Mouse (Mus musculus): Measurements from ENCODE around the gene Swt1. TPM values are rescaled to one million over a fixed set of nuclear protein-coding genes. Genes with fewer than 3 reads are reported as not detected.

Gene Swt1
- polyA plus RNA-seq, 1 experiment: 10.9 TPM

DNA sequence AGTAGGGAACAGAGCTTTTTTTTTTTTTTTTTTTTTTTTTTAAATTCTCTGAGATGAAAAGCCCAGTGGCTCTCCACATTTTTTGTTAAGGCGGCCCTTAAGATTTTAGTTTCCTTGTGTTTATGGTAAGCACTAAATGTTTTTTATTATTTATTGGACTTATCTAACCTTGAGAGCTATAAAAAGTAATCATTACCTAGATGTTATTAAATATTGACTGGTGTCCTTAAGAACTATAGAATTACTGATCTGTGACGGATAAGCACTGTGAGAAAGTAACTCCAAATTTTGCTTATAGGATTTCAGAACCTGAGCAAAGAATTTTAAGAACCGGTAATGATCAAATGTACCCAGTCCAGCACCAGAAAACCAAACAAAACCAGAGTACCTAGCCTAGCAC, 95.4 kb downstream of the Swt1 start:
- H3K4me3 ChIP-seq (ENCODE audit: insufficient read depth, low read length): no peak overlapping the region
- TF ChIP-seq POLR2A (IDR thresholded peaks at IDR 0.05; ENCODE audit: extremely low read depth, insufficient read depth, low read length): no peak
- no peak for TF ChIP-seq CTCF (IDR thresholded peaks at IDR 0.05; ENCODE audit: extremely low read depth, insufficient read depth, low read length)
- no peaks in the 10 kb centered on the region for H3K4me1 ChIP-seq (ENCODE audit: control insufficient read depth, insufficient read depth, low read length)
- H3K27ac ChIP-seq (ENCODE audit: insufficient read depth, low read length): no peak overlapping the region

DNA sequence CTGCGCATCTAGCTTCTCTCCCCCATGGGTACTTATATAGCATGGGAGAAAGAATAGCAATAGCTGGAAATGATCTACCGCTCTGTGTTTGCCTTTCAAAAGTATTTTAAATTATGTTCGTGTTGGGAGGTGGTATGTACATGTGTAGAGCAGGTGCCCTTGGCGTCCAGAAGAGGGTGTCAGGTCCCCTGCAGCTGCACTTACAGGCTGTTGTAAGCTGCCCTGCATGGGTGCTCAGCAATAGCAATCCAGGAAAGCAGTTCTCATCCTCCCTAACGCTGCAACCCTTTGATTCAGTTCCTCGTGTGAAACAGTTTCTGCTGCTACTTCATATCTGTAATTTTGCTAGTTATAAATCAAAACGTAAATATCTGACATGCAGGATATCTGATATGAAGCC, 98.7 kb downstream of the Swt1 start:
- TF ChIP-seq CTCF (IDR thresholded peaks at IDR 0.05; ENCODE audit: extremely low read depth, insufficient read depth, low read length): no peak
- no peak overlapping the region for H3K27ac ChIP-seq (ENCODE audit: insufficient read depth, low read length)
- H3K4me1 ChIP-seq (ENCODE audit: control insufficient read depth, insufficient read depth, low read length): no peaks in the 10 kb centered on the region
- no peak overlapping the region for H3K4me3 ChIP-seq (ENCODE audit: insufficient read depth, low read length)

DNA sequence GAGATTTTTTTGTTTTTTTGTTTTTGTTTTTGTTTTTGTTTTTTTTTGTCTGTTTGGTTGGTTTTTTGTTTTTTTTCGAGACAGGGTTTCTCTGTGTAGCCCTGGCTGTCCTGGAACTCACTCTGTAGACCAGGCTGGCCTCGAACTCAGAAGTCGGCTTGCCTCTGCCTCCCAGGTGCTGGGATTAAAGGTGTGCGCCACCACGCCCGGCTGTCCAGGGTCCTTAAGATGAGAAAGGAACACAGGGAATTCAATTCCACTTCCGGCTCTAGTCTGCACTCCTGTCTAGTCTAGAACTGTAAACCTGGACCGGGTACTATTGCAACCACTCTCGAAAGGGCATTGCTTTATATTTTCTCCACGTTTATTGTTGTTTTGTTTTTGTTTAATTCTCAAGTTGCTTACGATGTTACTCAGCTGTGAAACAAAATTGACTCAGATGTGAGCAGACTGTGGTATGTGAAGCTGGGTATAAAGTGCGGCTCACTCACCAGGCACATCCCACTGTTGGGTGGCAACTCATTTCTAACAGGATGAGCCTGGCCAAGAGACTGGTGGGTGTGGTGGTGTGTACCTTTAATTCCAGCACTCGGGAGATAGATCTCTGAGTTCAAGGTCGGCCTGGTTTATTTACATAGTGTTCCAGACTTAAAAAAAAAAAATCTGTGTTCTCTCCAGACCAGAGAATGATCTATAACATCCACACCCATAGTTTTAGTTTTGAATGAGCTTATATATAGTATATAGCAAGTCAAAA, 99.7 kb downstream of the Swt1 start:
- H3K4me3 ChIP-seq (ENCODE audit: insufficient read depth, low read length): no peak overlapping the region

DNA sequence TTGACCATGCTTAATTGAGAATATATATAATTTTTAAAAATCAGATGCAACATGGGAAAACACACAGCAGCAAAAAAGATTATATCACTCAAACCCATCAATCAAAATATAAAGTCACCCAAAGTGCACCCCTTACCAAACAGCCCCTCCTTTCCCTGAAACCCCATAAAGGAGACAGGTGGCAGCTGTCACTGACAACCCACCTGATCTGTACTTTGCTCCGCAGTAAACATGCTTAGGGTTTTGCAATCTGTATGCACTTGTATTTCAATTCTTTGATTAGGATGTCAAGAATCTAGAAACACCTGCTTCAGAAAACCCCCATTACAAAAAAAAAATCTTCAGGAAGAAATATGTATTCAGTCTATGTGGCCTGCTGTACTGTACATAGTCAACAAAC, 102.9 kb downstream of the Swt1 start:
- TF ChIP-seq CTCF (IDR thresholded peaks at IDR 0.05; ENCODE audit: extremely low read depth, insufficient read depth, low read length) (no peak), POLR2A (IDR thresholded peaks at IDR 0.05; ENCODE audit: extremely low read depth, insufficient read depth, low read length) (no peak)
- no peaks in the 10 kb centered on the region for H3K4me1 ChIP-seq (ENCODE audit: control insufficient read depth, insufficient read depth, low read length)
- H3K4me3 ChIP-seq (ENCODE audit: insufficient read depth, low read length): no peak overlapping the region
- H3K27ac ChIP-seq (ENCODE audit: insufficient read depth, low read length): no peak overlapping the region

More for the DNA sequence above, 99.7 kb downstream of the Swt1 start:
- TF ChIP-seq CTCF (IDR thresholded peaks at IDR 0.05; ENCODE audit: extremely low read depth, insufficient read depth, low read length) (no peak), POLR2A (IDR thresholded peaks at IDR 0.05; ENCODE audit: extremely low read depth, insufficient read depth, low read length) (no peak)
- no peak overlapping the region for H3K27ac ChIP-seq (ENCODE audit: insufficient read depth, low read length)
- H3K4me1 ChIP-seq (ENCODE audit: control insufficient read depth, insufficient read depth, low read length): no peaks in the 10 kb centered on the region

DNA sequence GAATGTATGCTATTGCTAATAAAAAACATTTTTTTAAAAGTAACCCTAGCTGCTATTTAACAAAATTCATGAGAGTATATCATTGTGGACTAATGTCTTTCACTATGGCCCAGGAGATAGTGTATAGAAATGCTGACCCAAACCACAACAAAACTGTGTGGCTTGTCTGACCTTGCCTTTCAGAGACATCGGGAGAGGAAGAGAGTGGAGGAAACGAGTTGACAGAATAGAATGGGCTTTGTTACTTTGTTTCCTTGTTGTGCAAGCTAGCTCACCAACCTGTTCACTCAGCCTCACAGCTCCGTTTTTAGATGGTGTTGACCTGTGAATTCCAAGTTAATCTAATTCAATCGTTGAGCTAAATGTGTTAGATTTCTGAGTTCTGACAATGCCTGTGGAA, 107.8 kb downstream of the Swt1 start:
- TF ChIP-seq POLR2A (IDR thresholded peaks at IDR 0.05; ENCODE audit: extremely low read depth, insufficient read depth, low read length) (no peak), CTCF (IDR thresholded peaks at IDR 0.05; ENCODE audit: extremely low read depth, insufficient read depth, low read length) (no peak)

DNA sequence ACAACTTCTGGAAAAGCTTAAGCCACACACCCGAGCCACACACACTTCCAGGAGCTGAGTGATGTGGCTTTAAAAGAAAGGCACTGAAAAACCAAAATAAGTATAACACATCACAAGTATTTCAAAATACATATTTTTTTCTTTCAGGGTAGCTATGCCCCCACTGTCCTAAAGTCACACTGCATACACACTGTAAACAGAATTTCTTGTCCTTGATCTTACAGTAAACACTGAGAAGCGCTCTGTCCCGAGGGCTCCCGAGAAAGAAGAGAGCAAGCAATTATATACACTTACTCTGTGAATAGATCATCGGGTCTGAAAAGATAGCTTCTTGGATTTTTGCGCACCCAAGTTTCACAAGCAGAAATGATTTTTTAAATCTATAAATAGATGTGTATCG, 109.0 kb downstream of the Swt1 start:
- no peak overlapping the region for H3K4me3 ChIP-seq (ENCODE audit: insufficient read depth, low read length)
- no peaks in the 10 kb centered on the region for H3K4me1 ChIP-seq (ENCODE audit: control insufficient read depth, insufficient read depth, low read length)
- TF ChIP-seq CTCF (IDR thresholded peaks at IDR 0.05; ENCODE audit: extremely low read depth, insufficient read depth, low read length) (no peak), POLR2A (IDR thresholded peaks at IDR 0.05; ENCODE audit: extremely low read depth, insufficient read depth, low read length) (no peak)
- H3K27ac ChIP-seq (ENCODE audit: insufficient read depth, low read length): no peak overlapping the region

More for the DNA sequence above, 107.8 kb downstream of the Swt1 start:
- no peak overlapping the region for H3K27ac ChIP-seq (ENCODE audit: insufficient read depth, low read length)
- H3K4me1 ChIP-seq (ENCODE audit: control insufficient read depth, insufficient read depth, low read length): no peaks in the 10 kb centered on the region
- H3K4me3 ChIP-seq (ENCODE audit: insufficient read depth, low read length): no peak overlapping the region

Other genes with a start within 250 kb of the Swt1 start
- gene Gm47985, start 245.9 kb downstream of the Swt1 start, polyA plus RNA-seq (2012; rRNA removed): not detected in 2 replicates
- gene Gm8947, start 236.1 kb downstream of the Swt1 start, polyA plus RNA-seq (2012; rRNA removed): not detected in 2 replicates
- not detected in 2 replicates for gene Gm47995, start 230.0 kb downstream of the Swt1 start, polyA plus RNA-seq (2012; rRNA removed)
- not detected in 2 replicates for gene 3110040M04Rik, start 224.3 kb downstream of the Swt1 start, polyA plus RNA-seq (2012; rRNA removed)
- not detected in 2 replicates for gene Gm47996, start 218.3 kb downstream of the Swt1 start, polyA plus RNA-seq (2012; rRNA removed)
- gene Ivns1abp, start 84.0 kb downstream of the Swt1 start, polyA plus RNA-seq (2012; rRNA removed): 124 and 131 TPM in 2 replicates
- gene Trmt1l, start 87 bp upstream of the Swt1 start, polyA plus RNA-seq (2012; rRNA removed): 29.8 and 31.3 TPM in 2 replicates
- gene Rnf2, start 72.5 kb upstream of the Swt1 start, polyA plus RNA-seq (2012; rRNA removed): 33.8 and 33.9 TPM in 2 replicates
- gene Fam129a, start 142.7 kb upstream of the Swt1 start, polyA plus RNA-seq (2012; rRNA removed): 1.6 and 2.1 TPM in 2 replicates